Mouse (Mus musculus) hindbrain, embryonic 13.5 days (tissue): ENCODE data around the gene Gm36245. TPM values are rescaled to one million over a fixed set of nuclear protein-coding genes. Genes with fewer than 3 reads are reported as not detected.

Experiments
- ATAC-seq: fragments of 200-750 bp; cut with Nextera tagmentation; 2 replicates; pipeline ENCODE4 v1.8.0; 2017; ENCODE audit warnings: moderate TSS enrichment; ENCODE audit not compliant: low FRiP score
- H3K27ac ChIP-seq: fragments of 300-500 bp; sonication (generic); 2 replicates; pipeline ENCODE4 v1.5.1; 2015; ENCODE audit warnings: inconsistent platforms, mild to moderate bottlenecking, moderate library complexity
- H3K27me3 ChIP-seq: fragments of 300-500 bp; sonication (generic); 2 replicates; pipeline ENCODE4 v1.6.1; 2015; ENCODE audit warnings: mild to moderate bottlenecking, inconsistent platforms
- H3K36me3 ChIP-seq: fragments of 300-500 bp; sonication (generic); 2 replicates; pipeline ENCODE4 v1.6.1; 2015; ENCODE audit warnings: mild to moderate bottlenecking, inconsistent platforms
- H3K4me1 ChIP-seq: fragments of 300-500 bp; sonication (generic); replicated peaks from 2 replicates; pipeline ENCODE4 v1.6.1; 2015; ENCODE audit warnings: inconsistent platforms
- H3K4me2 ChIP-seq: fragments of 300-500 bp; sonication (generic); 2 replicates; pipeline ENCODE4 v1.6.1; 2015; ENCODE audit warnings: inconsistent platforms, mild to moderate bottlenecking, moderate library complexity
- H3K4me3 ChIP-seq: fragments of 300-500 bp; sonication (generic); 2 replicates; pipeline ENCODE4 v1.5.1; 2015; ENCODE audit warnings: mild to moderate bottlenecking, inconsistent platforms
- H3K9ac ChIP-seq: fragments of 300-500 bp; sonication (generic); 2 replicates; pipeline ENCODE4 v1.6.1; 2015; ENCODE audit warnings: mild to moderate bottlenecking, inconsistent platforms
- H3K9me3 ChIP-seq: fragments of 300-500 bp; sonication (generic); 2 replicates; pipeline ENCODE4 v1.6.1; 2016; ENCODE audit warnings: inconsistent platforms
- WGBS: fragments of 180-500 bp; shearing (Covaris S2); methylation state at CpG from one replicate; pipeline ENCODE4 v1.1.7; 2015; 5-methylcytosine and 5-hydroxymethylcytosine counted together
- polyA plus RNA-seq: library from polyadenylated mRNA; unstranded; fragments of >200 nt; fragmentation: Nextera tagmentation; extraction: Ambion mirVana; gene quantifications from 2 replicates; pipeline ENCODE4 v1.2.1, GENCODE M21; 2015

Gm36245 gene
- not detected in 2 replicates for polyA plus RNA-seq

GRCm38 (mm10) chr15:77598958-77599357 is at the start of gene Gm36245:
TSS of gene Gm36245 (plus strand) at chr15:77599258.
- no peaks in the 10 kb centered on the region for H3K27me3 ChIP-seq
- H3K4me2 ChIP-seq, result no peak within 1 kb of the TSS
- no peak within 1 kb of the TSS for H3K9ac ChIP-seq
- no peak within 1 kb of the TSS for H3K4me3 ChIP-seq
- H3K4me1 ChIP-seq, result no peaks in the 10 kb centered on the region
- no peaks in the 10 kb centered on the region for H3K36me3 ChIP-seq
- WGBS, result 68% methylated on average over 1 of the region's 1 CpGs
- no peaks in the 10 kb centered on the region for H3K9me3 ChIP-seq
- no peak for ATAC-seq
- no peak within 1 kb of the TSS for H3K27ac ChIP-seq

- no peaks in the 10 kb centered on the region for H3K9me3 ChIP-seq
- H3K36me3 ChIP-seq, result no peaks in the 10 kb centered on the region
- no peaks in the 10 kb centered on the region for H3K27me3 ChIP-seq
- no peak within 1 kb of the TSS for H3K27ac ChIP-seq
- no peak within 1 kb of the TSS for H3K4me3 ChIP-seq
- no peak within 1 kb of the TSS for H3K4me2 ChIP-seq
- no peak within 1 kb of the TSS for H3K9ac ChIP-seq
- no peaks in the 10 kb centered on the region for H3K4me1 ChIP-seq
- no peak for ATAC-seq
These were observed 37.3 kb upstream of the Gm36245 start, which contains the start of gene 1700025B11Rik for GRCm38 (mm10) chr15:77561792-77562191. TSS of gene 1700025B11Rik (minus strand) at chr15:77561892.

DNA sequence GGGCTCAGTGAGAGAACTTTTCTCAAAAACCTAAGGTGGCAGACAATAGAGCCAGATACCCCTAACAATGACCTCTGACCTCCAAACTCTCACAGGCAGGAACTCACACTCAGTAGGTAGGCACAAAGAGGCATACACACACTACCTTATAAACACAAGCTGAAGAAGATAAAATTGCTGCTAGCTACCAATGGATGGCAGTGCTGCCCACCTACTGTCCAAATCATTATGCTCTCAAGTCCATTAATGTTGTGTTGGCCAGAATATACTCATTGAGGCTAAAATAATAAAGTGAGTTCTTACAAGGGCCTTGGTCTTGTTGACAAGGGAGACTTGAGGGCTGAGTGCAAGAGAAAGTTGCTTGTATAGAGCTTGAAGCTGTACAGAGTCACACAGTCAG is 35.8 kb upstream of the Gm36245 start:
- no peak overlapping the region for H3K27ac ChIP-seq
- no peaks in the 10 kb centered on the region for H3K27me3 ChIP-seq
- H3K9ac ChIP-seq, result no peak overlapping the region
- H3K4me3 ChIP-seq, result no peak overlapping the region
- no peak for ATAC-seq
- no peaks in the 10 kb centered on the region for H3K36me3 ChIP-seq
- H3K4me2 ChIP-seq, result no peak overlapping the region
- H3K9me3 ChIP-seq, result no peaks in the 10 kb centered on the region
- H3K4me1 ChIP-seq, result no peaks in the 10 kb centered on the region

DNA sequence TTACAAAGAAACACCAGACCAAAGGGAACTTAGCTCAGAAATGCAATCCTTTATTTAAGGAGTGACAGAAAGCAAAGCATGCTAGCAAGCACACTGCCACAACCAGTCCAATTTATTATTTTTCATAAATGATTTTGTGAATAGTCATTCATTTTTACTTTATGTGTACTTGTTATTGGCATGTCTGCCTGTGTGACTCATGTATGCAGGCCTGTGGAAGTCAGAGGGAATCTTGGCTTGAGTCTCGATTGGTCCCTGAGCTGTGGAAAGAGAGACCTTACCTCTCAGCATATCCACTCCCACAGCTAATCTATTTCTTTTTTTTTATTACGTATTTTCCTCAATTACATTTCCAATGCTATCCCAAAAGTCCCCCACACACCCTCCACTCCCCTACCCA is 20.3 kb upstream of the Gm36245 start:
- H3K4me1 ChIP-seq, result no peaks in the 10 kb centered on the region
- no peak overlapping the region for H3K4me3 ChIP-seq
- H3K4me2 ChIP-seq, result no peak overlapping the region
- no peak overlapping the region for H3K27ac ChIP-seq
- H3K9ac ChIP-seq, result no peak overlapping the region
- no peaks in the 10 kb centered on the region for H3K36me3 ChIP-seq
- no peak for ATAC-seq
- WGBS, result 92% methylated on average over 2 of the region's 2 CpGs
- H3K9me3 ChIP-seq, result no peaks in the 10 kb centered on the region
- no peaks in the 10 kb centered on the region for H3K27me3 ChIP-seq

GRCm38 (mm10) chr15:77579311-77579710 is 19.7 kb upstream of the Gm36245 start:
- no peak for ATAC-seq
- WGBS, result 93% methylated on average over 4 of the region's 4 CpGs
- Histone ChIP-seq H3K27me3 (no peaks in the 10 kb centered on the region), H3K36me3 (no peaks in the 10 kb centered on the region), H3K9ac (no peak overlapping the region), H3K4me1 (no peaks in the 10 kb centered on the region), H3K4me3 (no peak overlapping the region), H3K27ac (no peak overlapping the region), H3K9me3 (no peaks in the 10 kb centered on the region), H3K4me2 (no peak overlapping the region)

GRCm38 (mm10) chr15:77581681-77582080 is 17.4 kb upstream of the Gm36245 start:
- Histone ChIP-seq H3K9ac (no peak overlapping the region), H3K27ac (peak overlapping the region; percentile 8; the same call in 1 of the 2 replicates), H3K9me3 (no peaks in the 10 kb centered on the region), H3K27me3 (no peaks in the 10 kb centered on the region), H3K36me3 (no peaks in the 10 kb centered on the region), H3K4me2 (no peak overlapping the region), H3K4me1 (no peaks in the 10 kb centered on the region), H3K4me3 (no peak overlapping the region)
- no peak for ATAC-seq
- 45% methylated on average over 1 of the region's 1 CpGs for WGBS

DNA sequence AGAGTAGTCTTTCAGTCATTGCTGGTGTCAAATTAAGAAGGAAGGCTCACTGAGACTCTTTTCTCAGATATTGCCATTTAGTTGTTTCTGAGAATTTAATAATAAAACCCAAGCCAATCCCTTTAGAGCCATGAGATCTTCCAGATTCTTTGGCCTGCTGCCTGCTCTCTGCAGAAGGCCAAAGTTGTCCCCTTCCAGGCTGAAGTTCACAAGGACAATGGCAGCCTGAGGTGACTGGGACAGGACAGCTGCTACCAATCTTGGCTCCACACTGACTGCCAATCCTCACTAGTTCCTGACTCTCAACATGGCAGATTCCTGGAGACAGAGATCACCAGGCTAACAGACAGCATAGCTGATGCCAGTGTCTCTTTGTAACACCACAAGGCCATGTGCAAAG is 12.0 kb upstream of the Gm36245 start:
- Histone ChIP-seq H3K27ac (no peak overlapping the region), H3K4me3 (no peak overlapping the region), H3K9ac (no peak overlapping the region), H3K4me1 (no peaks in the 10 kb centered on the region), H3K36me3 (no peaks in the 10 kb centered on the region), H3K27me3 (no peaks in the 10 kb centered on the region), H3K4me2 (no peak overlapping the region), H3K9me3 (no peaks in the 10 kb centered on the region)
- no peak for ATAC-seq

DNA sequence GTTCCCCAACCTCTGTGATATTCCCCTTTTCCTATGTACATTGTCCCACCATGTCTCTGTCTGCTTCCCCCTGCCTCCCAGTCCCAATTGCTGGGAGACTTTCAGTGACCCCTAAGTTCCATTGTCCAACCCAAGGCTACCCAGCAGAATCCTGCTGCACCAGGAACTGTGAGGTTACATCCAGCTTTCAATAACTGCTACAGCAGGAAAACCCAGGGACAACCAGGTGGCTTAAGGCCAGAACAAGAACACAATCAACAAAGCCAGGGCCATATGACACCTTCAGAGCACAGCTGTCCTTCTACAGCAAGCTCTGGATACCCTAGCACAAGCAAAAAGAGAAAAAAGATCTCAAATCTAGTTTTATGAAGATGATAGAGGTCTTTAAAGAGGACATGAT is 10.1 kb upstream of the Gm36245 start:
- H3K27ac ChIP-seq, result no peak overlapping the region
- no peak for ATAC-seq
- H3K36me3 ChIP-seq, result no peaks in the 10 kb centered on the region
- no peaks in the 10 kb centered on the region for H3K4me1 ChIP-seq
- no peak overlapping the region for H3K4me3 ChIP-seq
- no peak overlapping the region for H3K9ac ChIP-seq
- no peak overlapping the region for H3K4me2 ChIP-seq
- no peaks in the 10 kb centered on the region for H3K27me3 ChIP-seq
- no peaks in the 10 kb centered on the region for H3K9me3 ChIP-seq

DNA sequence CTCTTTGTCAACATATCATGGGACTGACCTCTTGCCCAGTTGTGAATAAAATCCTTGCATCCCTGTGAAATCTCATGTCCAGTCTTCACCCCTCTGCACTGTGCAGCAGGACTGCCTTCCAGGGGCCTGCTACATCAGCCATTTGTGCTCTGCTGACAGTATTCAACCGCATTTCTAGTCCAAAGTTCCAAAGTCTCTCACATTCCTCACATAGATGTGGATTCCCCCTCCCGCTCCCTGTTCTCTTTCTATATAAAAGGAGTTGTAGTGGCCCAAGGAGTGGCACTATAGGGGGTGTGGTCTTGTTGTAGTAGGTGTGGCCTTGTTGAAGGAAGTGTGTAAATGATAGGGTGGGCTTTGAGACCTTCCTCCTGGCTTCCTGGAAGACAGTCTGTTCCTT is 8.2 kb upstream of the Gm36245 start:
- no peaks in the 10 kb centered on the region for H3K36me3 ChIP-seq
- no peaks in the 10 kb centered on the region for H3K27me3 ChIP-seq
- H3K9ac ChIP-seq, result no peak overlapping the region
- no peak for ATAC-seq
- no peak overlapping the region for H3K4me2 ChIP-seq
- no peak overlapping the region for H3K27ac ChIP-seq
- no peaks in the 10 kb centered on the region for H3K9me3 ChIP-seq
- 78% methylated on average over 2 of the region's 2 CpGs for WGBS
- no peak overlapping the region for H3K4me3 ChIP-seq
- no peaks in the 10 kb centered on the region for H3K4me1 ChIP-seq

GRCm38 (mm10) chr15:77593557-77593956 is 5.5 kb upstream of the Gm36245 start:
- 87% methylated on average over 1 of the region's 1 CpGs for WGBS
- no peaks in the 10 kb centered on the region for H3K27me3 ChIP-seq
- no peaks in the 10 kb centered on the region for H3K4me1 ChIP-seq
- no peaks in the 10 kb centered on the region for H3K9me3 ChIP-seq
- H3K36me3 ChIP-seq, result no peaks in the 10 kb centered on the region
- no peak overlapping the region for H3K27ac ChIP-seq
- no peak overlapping the region for H3K9ac ChIP-seq
- H3K4me3 ChIP-seq, result no peak overlapping the region
- ATAC-seq, result no peak
- H3K4me2 ChIP-seq, result no peak overlapping the region

DNA sequence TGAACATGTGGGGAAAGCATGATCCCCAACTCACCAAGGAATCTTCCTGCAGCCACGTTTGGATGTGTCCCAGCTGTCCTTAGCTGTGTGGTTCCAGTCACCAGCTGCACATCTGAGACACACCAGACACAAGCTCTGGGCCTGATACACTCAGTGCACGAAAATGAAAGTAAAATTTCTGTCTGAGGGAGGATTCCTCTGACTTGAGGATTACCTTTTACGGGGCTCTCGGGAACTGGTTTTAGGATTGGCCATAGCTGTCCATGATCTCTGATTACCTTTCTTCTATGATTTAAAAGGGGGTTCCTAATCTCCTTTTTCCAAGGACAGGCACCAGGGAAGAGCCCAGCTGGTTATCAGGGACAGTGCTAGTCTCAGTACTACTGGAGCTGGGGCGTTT is 3.1 kb upstream of the Gm36245 start, which contains the start of gene Apol10b:
TSS of gene Apol10b (minus strand) at position 165 of the 400 bp plus-strand sequence.
- no peaks in the 10 kb centered on the region for H3K36me3 ChIP-seq
- no peaks in the 10 kb centered on the region for H3K27me3 ChIP-seq
- H3K9ac ChIP-seq, result no peak within 1 kb of the TSS
- H3K4me1 ChIP-seq, result no peaks in the 10 kb centered on the region
- no peak within 1 kb of the TSS for H3K4me2 ChIP-seq
- 67% methylated on average over 5 of the region's 5 CpGs for WGBS
- no peak within 1 kb of the TSS for H3K4me3 ChIP-seq
- H3K27ac ChIP-seq, result no peak within 1 kb of the TSS
- no peak for ATAC-seq
- no peaks in the 10 kb centered on the region for H3K9me3 ChIP-seq

DNA sequence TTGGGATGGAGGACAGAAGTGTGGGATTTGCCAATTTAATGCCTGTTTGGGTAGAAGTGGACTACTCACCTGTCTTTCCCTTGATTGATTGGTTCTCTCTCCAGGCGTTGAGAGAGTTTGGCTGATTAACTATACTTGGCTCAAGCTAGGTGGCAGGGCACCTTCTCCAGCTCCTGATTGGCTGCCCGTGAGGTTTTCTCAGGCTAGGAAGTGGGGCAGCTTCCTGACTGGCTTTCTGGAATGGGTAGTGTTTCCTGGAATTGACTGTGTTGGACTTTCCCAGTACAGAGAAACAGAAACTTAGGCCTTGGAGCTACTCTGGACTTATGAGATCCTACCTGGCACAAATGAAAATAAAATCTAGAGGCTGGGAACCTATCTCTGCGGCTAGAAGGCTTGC is 629 bp upstream of the Gm36245 start:
- H3K4me2 ChIP-seq, result no peak overlapping the region
- 74% methylated on average over 3 of the region's 3 CpGs for WGBS
- H3K4me1 ChIP-seq, result no peaks in the 10 kb centered on the region
- H3K36me3 ChIP-seq, result no peaks in the 10 kb centered on the region
- no peak for ATAC-seq
- H3K27ac ChIP-seq, result no peak overlapping the region
- no peak overlapping the region for H3K9ac ChIP-seq
- no peaks in the 10 kb centered on the region for H3K9me3 ChIP-seq
- H3K4me3 ChIP-seq, result no peak overlapping the region
- no peaks in the 10 kb centered on the region for H3K27me3 ChIP-seq

- no peak overlapping the region for H3K9ac ChIP-seq
- 94% methylated on average over 3 of the region's 3 CpGs for WGBS
These were observed 7.0 kb downstream of the Gm36245 start for GRCm38 (mm10) chr15:77606069-77606468.

GRCm38 (mm10) chr15:77624710-77625109 is 25.7 kb downstream of the Gm36245 start:
- no peak for ATAC-seq
- 87% methylated on average over 1 of the region's 1 CpGs for WGBS

More at GRCm38 (mm10) chr15:77606069-77606468, 7.0 kb downstream of the Gm36245 start:
- Histone ChIP-seq H3K27me3 (no peaks in the 10 kb centered on the region), H3K27ac (no peak overlapping the region), H3K9me3 (no peaks in the 10 kb centered on the region), H3K4me1 (no peaks in the 10 kb centered on the region), H3K4me3 (no peak overlapping the region), H3K4me2 (no peak overlapping the region), H3K36me3 (no peaks in the 10 kb centered on the region)
- no peak for ATAC-seq

More at GRCm38 (mm10) chr15:77624710-77625109, 25.7 kb downstream of the Gm36245 start:
- no peaks in the 10 kb centered on the region for H3K4me1 ChIP-seq
- H3K36me3 ChIP-seq, result no peaks in the 10 kb centered on the region
- H3K4me3 ChIP-seq, result no peak overlapping the region
- no peak overlapping the region for H3K9ac ChIP-seq
- H3K4me2 ChIP-seq, result no peak overlapping the region
- H3K27ac ChIP-seq, result no peak overlapping the region
- no peaks in the 10 kb centered on the region for H3K27me3 ChIP-seq
- no peaks in the 10 kb centered on the region for H3K9me3 ChIP-seq
